Mouse (Mus musculus) forebrain, postnatal 0 days (tissue): ENCODE measurements at regions not wholly inside any gene's neighbourhood (a gene's known extent, or its start where the extent isn't known, plus 50 kb on each side); places are given as distances from the start of the nearest gene placed in this dataset.
"Not testable (repeated sequence)": the region's sequence is repeated elsewhere in the genome, so short reads cannot be mapped to it uniquely, and the experiment has no call there.

Source experiments
- ATAC-seq: fragments of 200-750 bp; cut with Nextera tagmentation; 2 replicates; pipeline ENCODE4 v1.8.0; 2017; ENCODE audit warnings: mild to moderate bottlenecking, moderate library complexity
- DNase-seq: peaks from one replicate; pipeline ENCODE4 v3.0.0-alpha.2; 2015
- H3K27ac ChIP-seq: fragments of 300-500 bp; sonication (generic); 2 replicates; pipeline ENCODE4 v1.5.1; 2014; ENCODE audit warnings: low read depth, mild to moderate bottlenecking, antibody characterized with exemption, low read length, moderate library complexity, mixed read lengths
- H3K27me3 ChIP-seq: fragments of 300-500 bp; sonication (generic); 2 replicates; pipeline ENCODE4 v1.6.1; 2014; ENCODE audit warnings: mild to moderate bottlenecking, low read length, mixed read lengths; ENCODE audit not compliant: insufficient read depth
- H3K36me3 ChIP-seq: fragments of 300-500 bp; sonication (generic); 2 replicates; pipeline ENCODE4 v1.6.1; 2014; ENCODE audit warnings: mild to moderate bottlenecking, moderate library complexity; ENCODE audit not compliant: insufficient read depth
- H3K4me1 ChIP-seq: fragments of 300-500 bp; sonication (generic); 2 replicates; pipeline ENCODE4 v1.6.1; 2014; ENCODE audit warnings: antibody characterized with exemption; ENCODE audit not compliant: insufficient read depth
- H3K4me2 ChIP-seq: fragments of 300-500 bp; sonication (generic); 2 replicates; pipeline ENCODE4 v1.6.1; 2014; ENCODE audit warnings: low read depth, mild to moderate bottlenecking, moderate library complexity
- H3K4me3 ChIP-seq: fragments of 300-500 bp; sonication (generic); 2 replicates; pipeline ENCODE4 v1.5.1; 2014; ENCODE audit warnings: low read depth, low read length, mixed read lengths
- H3K9ac ChIP-seq: fragments of 300-500 bp; sonication (generic); 2 replicates; pipeline ENCODE4 v1.6.1; 2014; ENCODE audit warnings: mild to moderate bottlenecking
- H3K9me3 ChIP-seq: fragments of 300-500 bp; sonication (generic); 2 replicates; pipeline ENCODE4 v1.6.1; 2016; ENCODE audit warnings: low read length
- CTCF ChIP-seq: sonication (generic); IDR thresholded peaks from 2 replicates; pipeline ENCODE4 v1.5.1; 2016; ENCODE audit warnings: antibody characterized with exemption, control low read depth, low read depth
- WGBS: fragments of 180-500 bp; shearing (Covaris S2); extraction: QIAGEN DNeasy Blood & Tissue Kit; methylation state at CpG from one replicate; pipeline ENCODE4 v1.1.7; 2014; 5-methylcytosine and 5-hydroxymethylcytosine counted together

DNA sequence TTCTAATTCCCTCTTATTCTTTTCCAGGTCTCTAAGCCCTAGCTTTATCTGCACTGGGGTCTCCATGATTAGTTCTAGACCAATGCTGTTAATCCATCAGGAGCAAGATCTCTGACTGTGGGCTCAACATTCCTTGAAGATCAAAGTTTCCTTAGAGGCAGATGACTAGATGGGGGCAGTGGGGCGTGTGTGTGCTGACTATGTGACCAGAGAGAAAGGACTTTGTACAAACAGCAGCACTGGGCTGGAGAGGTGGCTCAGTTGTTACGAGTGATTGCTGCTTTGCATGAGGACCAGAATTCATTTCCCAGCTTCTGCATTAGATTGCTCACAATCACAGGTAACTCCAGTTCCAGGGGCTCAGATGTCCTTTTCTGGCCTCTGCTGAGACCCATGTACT lies 250.1 kb upstream of the Zfp930 start:
- H3K4me2 ChIP-seq: no peak overlapping the region
- no peaks in the 10 kb centered on the region for H3K9me3 ChIP-seq
- no peaks in the 10 kb centered on the region for H3K4me1 ChIP-seq
- no peaks in the 10 kb centered on the region for H3K36me3 ChIP-seq
- TF ChIP-seq CTCF: no peak
- ATAC-seq (no peak), DNase-seq (no peak)
- H3K9ac ChIP-seq: no peak overlapping the region
- H3K27me3 ChIP-seq: no peaks in the 10 kb centered on the region
- no peak overlapping the region for H3K4me3 ChIP-seq
- no peak overlapping the region for H3K27ac ChIP-seq
- 75% methylated on average over 2 of the region's 2 CpGs for WGBS

DNA sequence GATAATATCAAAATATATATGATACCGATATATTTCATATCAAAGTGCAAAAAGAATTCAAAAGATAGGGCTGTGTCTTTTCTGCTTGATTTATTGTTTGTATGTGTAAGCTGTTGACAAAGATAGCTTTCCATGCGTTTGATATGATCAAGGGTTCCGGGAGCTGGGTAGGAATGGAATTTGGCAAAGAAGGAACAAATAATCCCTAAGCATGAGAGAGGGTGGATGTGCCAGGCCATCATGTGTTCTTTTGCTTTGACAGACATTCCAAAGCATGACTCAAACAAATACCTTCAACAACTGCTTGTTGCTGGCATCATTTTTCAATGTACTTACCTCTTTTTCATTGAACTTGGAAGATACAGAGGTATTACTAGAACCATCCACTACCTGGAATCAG lies 246.9 kb upstream of the Zfp930 start:
- Histone ChIP-seq H3K27ac (no peak overlapping the region), H3K9ac (no peak overlapping the region), H3K4me3 (no peak overlapping the region), H3K4me2 (no peak overlapping the region), H3K36me3 (no peaks in the 10 kb centered on the region), H3K27me3 (no peaks in the 10 kb centered on the region), H3K4me1 (no peaks in the 10 kb centered on the region), H3K9me3 (no peaks in the 10 kb centered on the region)
- no peak for ATAC-seq
- no peak for DNase-seq
- 82% methylated on average over 3 of the region's 3 CpGs for WGBS
- no peak for TF ChIP-seq CTCF

DNA sequence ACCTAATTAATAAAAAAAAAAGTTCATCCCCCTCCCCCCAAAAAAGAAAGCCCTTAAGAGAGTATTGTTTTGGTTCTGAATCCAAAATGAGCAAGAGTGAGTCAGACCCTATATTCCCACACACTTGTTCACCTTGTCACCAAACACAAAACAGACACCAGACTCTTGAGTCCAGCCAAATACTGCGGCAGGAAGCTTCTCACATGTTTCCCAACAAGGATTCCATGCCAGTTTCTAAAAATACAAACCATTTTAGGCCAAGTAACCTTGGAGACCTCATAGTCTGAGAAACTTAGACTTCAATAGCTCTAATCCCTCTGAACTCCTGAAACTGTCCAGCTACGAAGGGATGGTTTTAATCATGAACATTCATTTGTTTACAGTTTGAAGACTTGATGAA lies 233.1 kb upstream of the Zfp930 start:
- 42% methylated on average over 2 of the region's 2 CpGs for WGBS
- DNase-seq: peak; percentile 13

DNA sequence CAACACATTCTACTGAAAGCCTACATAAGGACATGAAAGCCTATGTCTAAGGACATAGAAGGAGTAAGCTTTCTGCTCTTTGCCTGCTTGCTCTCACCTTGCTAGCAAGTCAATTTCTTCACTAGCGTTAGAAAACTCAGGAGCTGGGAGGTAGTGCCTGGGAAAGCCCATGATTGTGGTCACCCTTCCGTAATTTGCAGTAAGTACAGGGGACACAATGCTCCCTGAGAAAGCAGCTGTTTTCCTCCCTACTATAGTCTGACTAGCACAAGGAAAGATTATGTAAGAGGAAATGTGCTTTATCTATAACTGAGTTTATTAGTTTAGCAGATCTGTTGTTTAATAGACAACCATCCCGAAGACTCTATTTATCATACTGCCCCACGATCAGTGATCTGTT lies 231.7 kb upstream of the Zfp930 start:
- no peak overlapping the region for H3K9ac ChIP-seq

More for the DNA sequence above, 233.1 kb upstream of the Zfp930 start:
- no peak overlapping the region for H3K4me3 ChIP-seq
- H3K27ac ChIP-seq: no peak overlapping the region
- H3K27me3 ChIP-seq: no peaks in the 10 kb centered on the region
- no peaks in the 10 kb centered on the region for H3K4me1 ChIP-seq
- H3K36me3 ChIP-seq: no peaks in the 10 kb centered on the region
- TF ChIP-seq CTCF: no peak
- no peak overlapping the region for H3K9ac ChIP-seq
- H3K4me2 ChIP-seq: no peak overlapping the region
- H3K9me3 ChIP-seq: no peaks in the 10 kb centered on the region
- no peak for ATAC-seq

DNA sequence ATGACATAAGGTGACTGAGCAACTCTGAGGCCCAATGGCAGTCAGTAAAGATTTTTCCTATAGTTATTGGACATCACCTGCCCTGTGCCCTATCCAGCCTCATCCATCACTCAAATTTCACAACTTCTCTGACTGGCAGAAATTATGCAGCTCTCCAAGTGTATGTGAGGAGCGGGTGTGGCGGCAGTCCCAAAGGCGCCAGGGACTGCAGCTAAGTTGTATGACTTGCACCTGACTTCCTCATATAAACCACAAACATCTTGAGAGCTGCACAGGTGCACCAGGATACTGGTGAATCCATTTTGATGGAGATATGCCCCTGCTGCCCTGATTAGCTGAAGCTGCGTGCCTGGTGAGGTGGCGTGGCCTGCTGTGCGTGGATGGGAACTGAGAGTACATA lies 225.7 kb upstream of the Zfp930 start:
- 91% methylated on average over 4 of the region's 6 CpGs for whole genome bisulfite sequencing
- DNase-seq, H3K4me3 ChIP-seq, H3K4me1 ChIP-seq, H3K4me2 ChIP-seq, H3K36me3 ChIP-seq, H3K27ac ChIP-seq, H3K27me3 ChIP-seq, ATAC-seq, H3K9ac ChIP-seq, H3K9me3 ChIP-seq: not testable (repeated sequence)

More for the DNA sequence above, 231.7 kb upstream of the Zfp930 start:
- Histone ChIP-seq H3K27me3 (no peaks in the 10 kb centered on the region), H3K27ac (no peak overlapping the region), H3K4me1 (no peaks in the 10 kb centered on the region), H3K36me3 (no peaks in the 10 kb centered on the region), H3K4me2 (no peak overlapping the region), H3K9me3 (no peaks in the 10 kb centered on the region), H3K4me3 (no peak overlapping the region)
- ATAC-seq (no peak), DNase-seq (no peak)
- no peak for TF ChIP-seq CTCF
- WGBS: 93% methylated on average over 4 of the region's 4 CpGs

DNA sequence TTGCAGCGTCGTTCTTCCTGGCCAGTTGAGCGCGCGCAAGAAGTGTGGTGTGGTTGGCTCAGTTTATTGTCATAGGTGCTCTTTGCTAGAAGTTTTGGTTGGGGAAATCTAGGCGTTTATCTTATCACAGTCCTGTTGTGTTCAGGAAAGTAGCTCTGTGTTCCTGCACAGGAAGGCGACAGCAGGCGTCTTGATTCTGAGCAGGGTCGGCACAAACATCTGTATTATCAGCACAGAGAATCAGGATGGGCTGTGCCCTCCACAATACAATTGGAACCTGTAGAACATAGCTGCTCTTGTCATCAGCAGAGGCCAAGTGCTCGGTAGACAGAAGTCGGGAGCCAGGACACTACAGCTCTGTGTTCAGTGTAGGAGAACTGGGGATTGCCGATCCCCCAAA lies 225.1 kb upstream of the Zfp930 start:
- no peaks in the 10 kb centered on the region for H3K36me3 ChIP-seq
- no peaks in the 10 kb centered on the region for H3K4me1 ChIP-seq
- H3K9me3 ChIP-seq: no peaks in the 10 kb centered on the region
- TF ChIP-seq CTCF: no peak
- no peaks in the 10 kb centered on the region for H3K27me3 ChIP-seq
- H3K4me3 ChIP-seq: no peak overlapping the region
- DNase-seq (no peak), ATAC-seq (no peak)
- no peak overlapping the region for H3K9ac ChIP-seq
- no peak overlapping the region for H3K27ac ChIP-seq
- WGBS: 92% methylated on average over 12 of the region's 12 CpGs
- no peak overlapping the region for H3K4me2 ChIP-seq

DNA sequence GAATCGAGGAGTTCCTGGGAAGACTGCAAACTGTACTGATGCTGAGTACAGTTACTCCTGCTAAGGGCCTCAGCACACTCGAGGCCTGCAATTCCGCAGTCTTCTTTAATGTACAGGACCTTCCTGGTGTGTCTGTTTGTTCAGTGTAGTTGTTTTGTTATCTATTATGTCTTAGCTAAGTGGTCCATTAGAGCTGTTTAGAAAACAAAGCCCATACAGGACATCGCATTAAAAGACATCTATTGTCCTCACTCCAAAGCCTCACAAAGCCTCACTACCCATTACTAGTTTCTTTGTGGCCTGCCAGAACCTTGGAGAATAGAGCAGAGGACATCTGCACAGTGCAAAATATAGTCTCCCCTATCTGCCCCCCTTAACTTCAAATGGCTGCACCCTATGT lies 224.4 kb upstream of the Zfp930 start:
- Histone ChIP-seq H3K27me3 (no peaks in the 10 kb centered on the region), H3K9ac (no peak overlapping the region), H3K27ac (no peak overlapping the region), H3K4me2 (no peak overlapping the region), H3K4me1 (no peaks in the 10 kb centered on the region), H3K36me3 (no peaks in the 10 kb centered on the region), H3K9me3 (no peaks in the 10 kb centered on the region), H3K4me3 (no peak overlapping the region)
- WGBS: 53% methylated on average over 4 of the region's 4 CpGs
- ATAC-seq: no peak
- no peak for DNase-seq
- no peak for TF ChIP-seq CTCF

DNA sequence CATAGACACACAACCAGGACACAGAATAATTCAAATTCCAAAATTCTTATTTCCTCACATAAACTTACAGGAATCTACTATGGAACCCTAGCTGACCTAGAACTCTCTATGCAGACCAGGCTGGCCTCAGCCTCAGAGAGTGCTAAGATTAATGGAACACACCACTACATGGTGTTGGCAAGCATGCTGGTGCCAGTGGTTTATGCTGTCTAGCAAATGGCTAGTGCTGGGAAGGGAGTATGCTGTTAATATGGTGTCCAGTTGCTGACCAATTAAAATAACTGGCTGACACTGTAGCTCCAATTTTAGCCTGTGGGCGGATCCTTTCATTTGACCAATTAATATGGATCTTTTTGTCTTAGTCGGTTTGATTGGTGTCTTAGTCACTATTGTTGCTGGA lies 222.4 kb upstream of the Zfp930 start:
- TF ChIP-seq CTCF: no peak
- Histone ChIP-seq H3K4me2 (no peak overlapping the region), H3K27me3 (no peaks in the 10 kb centered on the region), H3K27ac (no peak overlapping the region), H3K9me3 (no peaks in the 10 kb centered on the region), H3K4me1 (no peaks in the 10 kb centered on the region), H3K36me3 (no peaks in the 10 kb centered on the region), H3K9ac (no peak overlapping the region), H3K4me3 (no peak overlapping the region)
- ATAC-seq (no peak), DNase-seq (no peak)
- 85% methylated on average over 2 of the region's 2 CpGs for WGBS
